Mouse (Mus musculus) hindbrain, embryonic 10.5 days (tissue): Measurements from ENCODE around the gene Gm49405. TPM values are rescaled to one million over a fixed set of nuclear protein-coding genes. Genes with fewer than 3 reads are reported as not detected.
A peak's percentile ranks its signal among the peaks of the same experiment; 100 is the strongest.
"Not testable (repeated sequence)": the region's sequence is repeated elsewhere in the genome, so short reads cannot be mapped to it uniquely, and the experiment has no call there.

Experiments
- DNase-seq: peaks from one replicate; pipeline ENCODE4 v3.0.0-alpha.2; 2017; ENCODE audit warnings: low spot score
- H3K27ac ChIP-seq: fragments of 300-500 bp; sonication (generic); 2 replicates; pipeline ENCODE4 v1.5.1; 2016; ENCODE audit warnings: mild to moderate bottlenecking, moderate library complexity
- H3K27me3 ChIP-seq: fragments of 300-500 bp; sonication (generic); 2 replicates; pipeline ENCODE4 v1.6.1; 2016; ENCODE audit warnings: mild to moderate bottlenecking; ENCODE audit not compliant: poor library complexity, insufficient read depth, severe bottlenecking
- H3K36me3 ChIP-seq: fragments of 300-500 bp; sonication (generic); 2 replicates; pipeline ENCODE4 v1.6.1; 2016; ENCODE audit warnings: mild to moderate bottlenecking, moderate library complexity
- H3K4me1 ChIP-seq: fragments of 300-500 bp; sonication (generic); replicated peaks from 2 replicates; pipeline ENCODE4 v1.6.1; 2016; ENCODE audit warnings: mild to moderate bottlenecking
- H3K4me3 ChIP-seq: fragments of 300-500 bp; sonication (generic); 2 replicates; pipeline ENCODE4 v1.5.1; 2016; ENCODE audit warnings: mild to moderate bottlenecking, moderate library complexity
- H3K9me3 ChIP-seq: fragments of 300-500 bp; sonication (generic); 2 replicates; pipeline ENCODE4 v1.6.1; 2016; ENCODE audit warnings: mild to moderate bottlenecking, moderate library complexity
- WGBS: fragments of 180-500 bp; shearing (Covaris S2); methylation state at CpG from one replicate; pipeline ENCODE4 v1.1.7; 2016; 5-methylcytosine and 5-hydroxymethylcytosine counted together
- polyA plus RNA-seq: library from polyadenylated mRNA; unstranded; fragments of >200 nt; fragmentation: Nextera tagmentation; extraction: Ambion mirVana; gene quantifications from 2 replicates; pipeline ENCODE4 v1.2.1, GENCODE M21; 2016

Gene Gm49405
- polyA plus RNA-seq = 3.0 and 3.1 TPM in 2 replicates

GRCm38 (mm10) chr19:4000119-4000900 is at the start of gene Gm49405, which contains the start of gene Nudt8:
Gene Gm49405, plus strand, starts transcription at chr19:4000626.
Gene Nudt8, plus strand, starts transcription at chr19:4000580.
- Histone ChIP-seq H3K36me3 (peaks cover 8% of the 10 kb centered on the region; the same call in 1 of the 2 replicates), H3K4me3 (peak within 1 kb of the TSS; percentile 74), H3K9me3 (no peaks in the 10 kb centered on the region), H3K27ac (peak within 1 kb of the TSS; percentile 94), H3K4me1 (peaks cover 39% of the 10 kb centered on the region), H3K27me3 (peaks cover 6% of the 10 kb centered on the region; the same call in 1 of the 2 replicates)
- WGBS = under 1% methylated on average over 64 of the region's 64 CpGs
- DNase-seq = peak; percentile 97

DNA sequence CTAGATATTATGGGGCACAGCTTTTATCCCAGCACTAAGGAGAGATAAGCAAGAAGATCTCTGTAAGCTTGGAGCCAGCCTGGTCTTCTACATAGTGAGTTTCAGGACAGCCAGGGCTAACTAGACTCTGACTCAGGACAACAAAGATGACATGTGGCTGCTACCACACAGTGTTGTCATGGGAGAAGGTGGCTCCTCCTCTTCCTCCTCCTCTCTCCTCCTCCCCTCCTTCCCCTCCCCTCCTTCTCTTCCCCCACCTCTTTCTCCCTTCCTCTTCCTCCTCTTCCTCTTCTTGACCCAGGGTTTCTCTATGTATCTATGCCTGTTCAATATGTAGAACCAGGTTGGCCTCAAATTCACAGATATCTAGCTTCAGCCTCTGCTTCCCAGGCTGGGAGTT is 49.0 kb upstream of the Gm49405 start:
- H3K4me1 ChIP-seq = 0 out of 2 replicates have a peak, but pooled peaks cover 9% of the 10 kb centered on the region
- no peak for DNase-seq
- H3K4me3 ChIP-seq = no peak overlapping the region
- no peak overlapping the region for H3K27ac ChIP-seq
- H3K27me3 ChIP-seq = no peaks in the 10 kb centered on the region; the same call in 1 of the 2 replicates
- H3K9me3 ChIP-seq = no peaks in the 10 kb centered on the region
- no peaks in the 10 kb centered on the region for H3K36me3 ChIP-seq

GRCm38 (mm10) chr19:3952099-3952498 is 48.3 kb upstream of the Gm49405 start:
- 0 out of 2 replicates have a peak, but pooled peaks cover 9% of the 10 kb centered on the region for H3K4me1 ChIP-seq
- DNase-seq = no peak
- WGBS = 62% methylated on average over 1 of the region's 1 CpGs

GRCm38 (mm10) chr19:3955033-3955432 is 45.4 kb upstream of the Gm49405 start:
- Histone ChIP-seq H3K4me1 (0 out of 2 replicates have a peak, but pooled peaks cover 3% of the 10 kb centered on the region), H3K27ac (no peak overlapping the region), H3K4me3 (no peak overlapping the region), H3K9me3 (no peaks in the 10 kb centered on the region), H3K36me3 (no peaks in the 10 kb centered on the region), H3K27me3 (no peaks in the 10 kb centered on the region)
- WGBS = 86% methylated on average over 3 of the region's 3 CpGs
- no peak for DNase-seq

More at GRCm38 (mm10) chr19:3952099-3952498, 48.3 kb upstream of the Gm49405 start:
- no peak overlapping the region for H3K27ac ChIP-seq
- no peaks in the 10 kb centered on the region for H3K36me3 ChIP-seq
- no peaks in the 10 kb centered on the region for H3K9me3 ChIP-seq
- no peak overlapping the region for H3K4me3 ChIP-seq
- no peaks in the 10 kb centered on the region; the same call in 1 of the 2 replicates for H3K27me3 ChIP-seq

DNA sequence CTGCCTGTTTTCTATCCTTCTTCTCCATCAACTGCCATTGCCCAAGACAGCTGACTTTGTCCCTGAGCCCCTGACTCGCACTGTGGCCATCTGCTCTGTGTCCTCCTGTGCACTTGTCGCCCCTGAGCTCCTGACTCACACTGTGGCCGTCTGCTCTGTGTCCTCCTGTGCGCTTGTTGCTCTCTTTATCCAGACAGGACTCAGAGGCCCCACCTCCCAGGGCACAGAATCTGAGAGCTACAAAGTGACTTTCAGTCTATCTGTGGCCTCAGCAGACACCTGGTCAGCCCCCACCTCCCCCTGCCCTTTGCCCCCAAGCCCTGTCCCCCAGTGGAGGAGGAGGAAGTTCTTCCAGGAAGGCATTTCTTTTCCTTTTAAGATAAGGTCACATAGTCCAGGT is 44.6 kb upstream of the Gm49405 start:
- no peak for DNase-seq
- 61% methylated on average over 4 of the region's 4 CpGs for WGBS
- no peaks in the 10 kb centered on the region for H3K27me3 ChIP-seq
- no peaks in the 10 kb centered on the region for H3K9me3 ChIP-seq
- H3K4me3 ChIP-seq = no peak overlapping the region
- H3K27ac ChIP-seq = no peak overlapping the region
- no peaks in the 10 kb centered on the region for H3K36me3 ChIP-seq
- 0 out of 2 replicates have a peak, but pooled peaks cover 3% of the 10 kb centered on the region for H3K4me1 ChIP-seq

GRCm38 (mm10) chr19:3957296-3958036 is 43.0 kb upstream of the Gm49405 start:
- not testable (repeated sequence) for DNase-seq, H3K36me3 ChIP-seq, H3K4me3 ChIP-seq, H3K27ac ChIP-seq, H3K4me1 ChIP-seq, H3K27me3 ChIP-seq, H3K9me3 ChIP-seq
- 84% methylated on average over 5 of the region's 5 CpGs for WGBS

DNA sequence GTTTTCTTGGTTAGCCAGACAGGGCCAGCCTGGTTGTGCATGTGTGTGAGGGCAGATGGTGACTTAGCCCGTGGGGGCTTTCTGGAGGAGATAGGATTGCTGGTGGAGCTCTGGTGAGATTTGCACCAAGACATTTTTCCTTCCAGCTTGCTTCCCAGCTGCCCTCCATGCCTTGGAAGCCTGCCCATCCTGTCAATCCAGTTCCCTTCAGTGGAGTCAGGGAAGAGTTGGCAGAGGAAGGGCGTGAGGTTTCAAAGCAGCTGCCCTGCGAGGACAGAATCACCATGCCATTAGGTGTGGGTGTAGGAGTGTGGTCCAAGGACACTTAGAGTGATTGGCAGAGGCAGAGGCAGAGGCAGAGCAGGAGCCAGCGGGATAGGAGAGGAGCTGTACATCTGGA is 42.0 kb upstream of the Gm49405 start, which contains the start of gene Aldh3b3:
Gene Aldh3b3 (plus strand): TSS at position 176 of the 400 bp plus-strand sequence.
- Histone ChIP-seq H3K27ac (no peak within 1 kb of the TSS), H3K27me3 (no peaks in the 10 kb centered on the region), H3K4me1 (0 out of 2 replicates have a peak, but pooled peaks cover 3% of the 10 kb centered on the region), H3K4me3 (no peak within 1 kb of the TSS), H3K9me3 (no peaks in the 10 kb centered on the region), H3K36me3 (no peaks in the 10 kb centered on the region)
- 79% methylated on average over 4 of the region's 4 CpGs for WGBS
- no peak for DNase-seq

GRCm38 (mm10) chr19:3959030-3959429 is 41.4 kb upstream of the Gm49405 start:
- H3K4me1 ChIP-seq = 0 out of 2 replicates have a peak, but pooled peaks cover 3% of the 10 kb centered on the region
- DNase-seq = no peak
- no peak overlapping the region for H3K4me3 ChIP-seq
- H3K36me3 ChIP-seq = no peaks in the 10 kb centered on the region
- no peaks in the 10 kb centered on the region for H3K9me3 ChIP-seq
- no peaks in the 10 kb centered on the region for H3K27me3 ChIP-seq
- no peak overlapping the region for H3K27ac ChIP-seq

DNA sequence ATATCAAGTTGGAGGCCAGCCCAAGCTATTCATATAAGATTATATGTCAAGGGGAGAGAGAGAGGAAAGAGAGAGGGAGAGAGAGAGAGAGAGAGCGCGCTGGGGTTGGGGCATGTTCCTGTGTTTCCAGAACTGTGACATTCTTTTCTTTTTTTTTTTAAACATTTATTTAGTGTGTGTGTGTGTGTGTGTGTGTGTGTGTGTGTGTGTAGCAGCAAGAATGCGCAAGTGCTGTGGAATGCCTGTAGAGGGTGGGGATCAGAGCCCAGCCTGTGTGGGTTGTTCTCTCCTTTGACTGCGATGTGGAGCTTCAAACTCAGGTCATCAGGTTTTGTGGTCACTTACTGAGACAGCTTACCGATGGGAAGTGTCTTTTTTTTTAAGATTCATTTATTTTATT is 40.2 kb upstream of the Gm49405 start:
- no peaks in the 10 kb centered on the region for H3K36me3 ChIP-seq
- WGBS = 85% methylated on average over 5 of the region's 5 CpGs
- DNase-seq = no peak
- no peak overlapping the region for H3K4me3 ChIP-seq
- H3K27ac ChIP-seq = no peak overlapping the region
- H3K27me3 ChIP-seq = no peaks in the 10 kb centered on the region
- no peaks in the 10 kb centered on the region for H3K9me3 ChIP-seq
- H3K4me1 ChIP-seq = no peaks in the 10 kb centered on the region

DNA sequence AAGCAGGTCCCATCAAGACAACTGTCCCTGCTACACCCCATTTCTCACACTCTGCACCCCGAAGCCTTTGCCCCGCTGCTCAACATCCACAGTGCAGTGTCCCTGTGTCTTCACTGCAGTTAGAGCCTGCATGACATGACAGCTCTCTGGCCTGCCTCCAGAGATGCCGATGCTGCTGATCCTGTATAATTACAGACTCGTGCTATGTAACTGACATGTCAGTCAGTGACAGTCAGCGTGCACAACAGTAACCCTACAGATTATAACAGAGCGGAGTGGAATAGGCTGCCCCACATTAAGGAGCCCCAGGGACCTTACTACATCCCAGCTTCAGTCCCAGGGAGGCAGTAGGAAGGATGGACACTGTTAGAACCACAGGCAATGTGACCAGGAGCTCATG is 38.6 kb upstream of the Gm49405 start:
- not testable (repeated sequence) for H3K27ac ChIP-seq, H3K36me3 ChIP-seq, H3K4me1 ChIP-seq, H3K4me3 ChIP-seq, DNase-seq, H3K9me3 ChIP-seq, H3K27me3 ChIP-seq
- 90% methylated on average over 6 of the region's 6 CpGs for WGBS

- Histone ChIP-seq H3K4me3 (no peak overlapping the region), H3K36me3 (no peaks in the 10 kb centered on the region), H3K27me3 (no peaks in the 10 kb centered on the region), H3K27ac (no peak overlapping the region), H3K4me1 (no peaks in the 10 kb centered on the region), H3K9me3 (no peaks in the 10 kb centered on the region)
- 12% methylated on average over 2 of the region's 2 CpGs for WGBS
- DNase-seq = no peak
Observed at GRCm38 (mm10) chr19:3962469-3962868, 38.0 kb upstream of the Gm49405 start.

GRCm38 (mm10) chr19:3964030-3964429 is 36.4 kb upstream of the Gm49405 start:
- no peaks in the 10 kb centered on the region for H3K27me3 ChIP-seq
- no peaks in the 10 kb centered on the region for H3K9me3 ChIP-seq
- H3K36me3 ChIP-seq = no peaks in the 10 kb centered on the region
- 78% methylated on average over 4 of the region's 4 CpGs for WGBS
- no peak overlapping the region for H3K27ac ChIP-seq
- no peak overlapping the region for H3K4me3 ChIP-seq
- H3K4me1 ChIP-seq = peaks cover 6% of the 10 kb centered on the region; the same call in 1 of the 2 replicates
- DNase-seq = no peak
